Mouse (Mus musculus) right cerebral cortex, postnatal 4 days (tissue): ENCODE results near the gene Hoxd9.

Experiments used
- DNase-seq: peaks from one replicate; pipeline ENCODE4 v3.0.0-alpha.2; 2022

The Hoxd9 gene

DNA sequence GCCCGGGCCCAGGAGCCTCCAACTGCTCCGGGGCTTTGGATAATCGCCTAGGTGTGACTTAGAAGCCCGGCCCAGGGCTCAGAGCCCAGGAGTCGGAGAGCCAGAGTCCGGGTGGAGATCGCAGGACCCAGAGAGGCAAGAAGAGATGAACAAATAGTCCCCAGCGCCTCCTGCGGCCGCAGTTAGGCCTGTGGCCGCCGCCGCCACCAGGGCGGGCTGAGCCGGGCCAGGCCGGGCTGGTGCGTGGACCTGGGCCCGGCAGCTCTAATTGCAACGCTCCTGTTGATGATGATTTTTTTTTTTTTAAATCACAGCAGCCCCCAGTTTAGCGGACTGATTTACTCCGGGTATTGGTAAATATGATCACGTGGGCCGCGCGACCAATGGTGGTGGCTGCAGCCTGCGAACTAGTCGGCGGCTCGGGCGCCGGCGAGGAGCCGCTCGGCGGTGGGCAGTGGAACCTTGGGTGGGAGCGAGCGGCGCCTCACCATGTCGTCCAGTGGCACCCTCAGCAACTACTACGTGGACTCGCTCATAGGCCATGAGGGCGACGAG is at the start of gene Hoxd9:
Hoxd9 (plus strand) TSS at position 161 of the 555 bp plus-strand sequence.
- DNase-seq = no peak

DNA sequence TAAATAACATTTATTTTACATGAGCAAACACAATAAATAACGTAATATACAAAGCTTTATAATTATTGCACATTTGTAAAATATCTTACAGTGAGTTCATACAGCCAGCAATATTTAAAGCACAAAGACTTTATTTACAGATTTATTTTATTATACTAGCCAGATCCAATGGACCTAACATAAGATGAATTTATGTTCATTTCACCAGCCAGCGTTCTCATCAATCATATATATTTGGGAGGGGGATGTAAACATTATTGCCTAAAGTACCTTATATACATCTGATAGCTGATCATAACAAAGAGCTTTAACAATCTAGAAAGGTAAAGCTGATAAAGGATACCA is 44.6 kb upstream of the Hoxd9 start:
- no peak for DNase-seq

DNA sequence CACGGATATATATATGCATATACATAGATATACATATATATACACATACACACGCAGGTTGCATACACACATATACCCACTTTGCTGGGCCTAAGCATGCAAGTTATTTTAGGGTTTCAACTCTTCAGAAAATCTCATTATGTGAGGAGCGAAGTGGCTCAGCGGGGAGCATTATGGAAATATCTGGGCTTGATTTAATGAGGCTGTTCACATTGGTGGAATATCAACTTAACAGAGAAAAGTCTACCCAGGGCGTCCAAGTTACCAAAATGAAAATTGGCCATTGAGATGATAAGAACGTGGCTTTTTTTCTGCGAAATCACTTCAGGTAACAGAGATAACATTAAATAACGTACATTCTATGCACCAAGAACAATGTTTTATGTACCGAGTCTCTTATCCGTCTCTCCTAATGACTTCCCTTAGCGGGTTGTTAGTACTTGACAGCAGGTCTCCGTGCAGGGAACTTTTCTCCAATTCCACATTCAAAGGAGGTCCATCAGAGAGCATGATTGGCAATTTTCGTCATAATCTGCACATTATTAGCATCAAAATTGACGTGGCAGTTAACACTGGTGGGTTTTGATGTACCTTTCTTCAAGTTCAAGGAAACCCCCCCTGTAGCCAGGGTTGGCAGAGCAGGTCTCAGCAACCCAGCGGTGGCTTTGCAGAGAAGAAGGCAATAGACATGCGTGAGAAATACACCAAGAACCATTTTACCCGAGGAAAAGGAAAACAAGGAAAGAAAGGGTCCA is 43.6 kb upstream of the Hoxd9 start:
- no peak for DNase-seq

DNA sequence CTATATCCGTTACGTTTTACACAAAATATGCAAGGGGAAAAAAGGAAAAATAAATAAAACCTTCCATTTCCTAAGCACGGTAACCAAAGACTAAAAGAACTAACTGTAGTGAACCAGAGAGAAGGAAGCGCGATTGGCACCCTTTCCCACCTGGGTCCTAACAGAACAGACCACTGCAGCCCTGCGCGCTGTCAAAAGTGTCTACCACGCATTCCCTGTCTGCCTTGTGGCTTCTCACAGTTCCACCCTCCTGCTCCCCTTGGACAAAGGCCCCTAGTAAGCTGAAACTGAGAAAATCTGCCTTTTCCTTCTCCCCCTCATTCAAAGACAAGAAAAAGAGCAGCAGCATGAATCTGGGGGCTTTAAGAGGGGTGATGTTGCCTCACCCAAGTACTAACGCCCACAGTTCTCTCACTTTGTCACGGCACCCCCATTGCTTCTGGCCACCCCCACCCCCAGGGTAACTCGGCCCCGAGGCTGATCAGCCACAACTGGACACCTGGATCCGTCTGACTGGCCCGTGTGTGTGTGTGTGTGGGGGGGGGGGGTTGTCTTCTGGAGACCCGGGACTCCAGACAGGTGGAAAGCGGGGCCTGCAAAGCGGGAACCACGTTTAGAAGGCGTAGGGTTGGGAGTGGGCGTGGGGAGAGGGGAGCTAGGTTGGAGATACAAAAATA is 42.6 kb upstream of the Hoxd9 start:
- no peak for DNase-seq

DNA sequence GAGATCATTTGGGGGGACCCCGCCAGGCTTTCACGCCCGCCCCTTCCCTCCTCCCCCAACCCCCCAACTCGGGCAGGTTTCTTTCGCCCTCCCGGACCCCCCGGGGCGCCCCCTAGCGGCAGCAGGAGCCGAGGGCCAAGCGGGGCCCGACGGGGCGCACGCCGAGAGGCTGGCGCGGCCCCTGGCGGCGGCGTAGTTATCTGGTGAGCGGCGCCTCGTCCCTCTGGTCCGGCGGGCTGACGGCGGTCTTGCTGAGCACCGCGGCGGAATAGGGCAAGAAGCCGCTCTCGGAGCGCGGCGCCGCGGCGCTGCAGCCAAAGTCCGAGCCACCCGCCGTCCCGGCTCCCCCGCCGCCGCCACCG is 42.1 kb upstream of the Hoxd9 start:
- peak; percentile 38 for DNase-seq

DNA sequence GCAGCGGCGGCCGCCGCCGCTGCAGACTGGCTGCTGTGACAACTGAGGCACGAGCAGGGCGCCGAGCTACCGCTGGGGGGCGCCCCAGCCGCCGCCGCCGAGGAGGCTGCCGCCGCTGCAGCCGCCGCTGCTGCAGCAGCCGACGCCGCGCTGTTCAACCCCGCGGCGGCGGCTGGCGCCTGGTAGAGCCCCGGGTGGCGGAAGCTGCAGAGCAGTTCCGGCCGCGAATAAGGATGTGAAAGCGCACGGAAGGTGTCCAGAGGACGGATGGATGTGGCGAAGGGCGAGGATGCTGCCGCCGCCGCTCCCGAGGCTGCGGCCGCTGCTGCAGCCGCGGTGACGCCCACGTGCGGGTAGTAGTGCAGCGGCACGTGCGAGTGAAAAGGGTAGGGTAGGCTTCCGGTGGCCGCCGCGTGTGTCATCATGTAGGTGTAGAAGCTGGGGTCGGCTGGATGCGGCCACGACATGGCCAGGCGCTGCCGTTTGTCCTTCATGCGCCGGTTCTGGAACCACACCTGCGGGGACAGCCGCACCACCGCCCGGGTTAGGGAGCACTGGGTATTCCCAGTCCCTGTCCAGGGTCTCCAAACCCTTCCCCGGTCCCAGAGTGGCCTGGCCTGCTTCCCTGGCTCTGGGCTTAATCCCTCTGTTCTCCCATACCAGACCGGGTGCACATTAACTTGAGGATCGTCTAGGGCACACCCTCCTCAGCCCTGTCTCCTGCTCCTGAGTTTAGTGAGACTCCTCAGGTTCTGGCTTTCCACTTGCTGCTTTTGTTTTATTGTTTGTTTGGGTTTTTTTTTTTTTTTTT is 41.5 kb upstream of the Hoxd9 start:
- DNase-seq = no peak

DNA sequence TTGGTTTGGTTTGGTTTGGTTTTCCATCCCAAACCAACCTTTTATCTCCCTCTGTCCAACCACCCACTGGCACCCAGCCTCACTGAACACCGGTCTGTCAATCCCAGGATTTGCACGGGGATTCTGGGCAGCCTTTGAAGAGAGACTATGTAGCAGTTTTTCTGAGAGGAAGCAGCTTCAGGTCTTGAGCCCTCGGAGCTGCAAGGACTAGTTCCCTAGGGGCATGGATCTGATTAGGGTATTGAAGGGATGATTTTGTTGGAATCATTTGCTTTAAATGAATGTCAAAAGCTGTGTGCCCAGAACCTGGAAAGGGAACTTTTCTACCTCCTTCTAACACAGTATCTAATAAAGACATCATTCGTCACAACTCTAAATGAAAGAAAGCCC is 40.9 kb upstream of the Hoxd9 start:
- no peak for DNase-seq

DNA sequence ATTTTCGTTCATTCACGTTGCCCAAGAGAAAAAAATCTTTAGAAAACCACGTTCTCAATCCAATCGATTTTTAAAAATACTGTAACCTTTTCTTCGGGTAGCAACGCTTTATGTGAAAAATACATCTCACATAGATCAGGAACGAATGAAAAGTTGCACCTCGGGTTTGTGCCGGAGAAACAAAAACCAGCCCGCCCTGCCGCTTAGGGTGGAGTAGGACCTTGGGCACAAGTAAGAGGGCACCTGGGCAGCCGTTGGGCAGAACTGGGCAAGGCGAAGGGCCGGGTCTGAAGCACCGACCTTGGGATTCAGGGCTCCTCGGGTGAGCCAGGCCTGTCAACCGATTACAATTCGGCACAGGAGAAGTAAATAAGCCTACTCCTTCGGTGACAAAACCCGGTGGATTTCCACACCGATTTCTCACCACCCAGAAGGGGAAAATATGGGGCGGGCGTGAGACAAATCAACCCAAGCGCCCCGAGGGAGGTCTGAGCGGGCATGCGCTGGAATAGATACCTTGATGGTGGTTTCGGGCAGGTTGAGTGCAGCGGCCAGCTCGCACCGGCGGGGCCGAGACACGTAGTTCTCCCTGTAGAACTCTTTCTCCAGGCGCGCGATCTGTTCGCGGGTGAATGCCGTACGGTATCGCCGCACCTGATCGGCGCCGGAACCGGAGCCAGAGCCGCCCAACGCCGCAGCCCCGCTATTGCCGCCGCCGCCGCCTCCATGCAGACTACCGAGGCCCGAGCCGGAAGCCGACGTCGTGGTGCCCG is 40.1 kb upstream of the Hoxd9 start:
- no peak for DNase-seq

DNA sequence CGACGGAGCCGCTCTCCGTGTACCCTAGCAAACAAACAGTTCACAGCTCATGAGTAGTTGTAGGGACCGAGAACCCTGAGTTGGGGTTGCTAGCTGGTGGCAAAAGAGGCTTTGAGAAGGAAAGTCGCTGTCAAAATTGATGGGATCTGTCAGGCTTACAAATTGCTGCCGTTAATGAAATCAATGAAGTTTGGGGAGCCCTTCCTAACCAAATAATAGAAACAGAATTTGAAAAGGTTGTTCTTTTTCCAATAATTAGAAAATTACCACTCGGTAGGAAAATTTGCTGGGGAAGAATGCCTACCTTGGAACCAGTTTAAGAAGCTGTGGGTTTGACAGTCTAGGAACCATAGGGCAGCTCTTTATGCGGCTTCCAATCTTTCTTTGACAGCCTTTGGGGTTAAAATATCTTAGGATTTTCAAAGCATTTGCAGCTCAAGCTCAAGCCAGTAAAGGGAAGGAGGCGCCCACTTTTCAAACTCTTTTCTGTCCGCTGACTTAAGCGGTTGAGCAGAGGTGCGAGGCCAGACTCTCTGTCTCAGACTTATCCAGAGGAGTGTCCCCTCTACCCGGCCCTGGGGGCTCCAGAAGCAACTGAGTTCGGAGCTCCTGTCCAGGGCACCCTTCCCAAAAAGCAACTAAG is 39.4 kb upstream of the Hoxd9 start:
- no peak for DNase-seq

DNA sequence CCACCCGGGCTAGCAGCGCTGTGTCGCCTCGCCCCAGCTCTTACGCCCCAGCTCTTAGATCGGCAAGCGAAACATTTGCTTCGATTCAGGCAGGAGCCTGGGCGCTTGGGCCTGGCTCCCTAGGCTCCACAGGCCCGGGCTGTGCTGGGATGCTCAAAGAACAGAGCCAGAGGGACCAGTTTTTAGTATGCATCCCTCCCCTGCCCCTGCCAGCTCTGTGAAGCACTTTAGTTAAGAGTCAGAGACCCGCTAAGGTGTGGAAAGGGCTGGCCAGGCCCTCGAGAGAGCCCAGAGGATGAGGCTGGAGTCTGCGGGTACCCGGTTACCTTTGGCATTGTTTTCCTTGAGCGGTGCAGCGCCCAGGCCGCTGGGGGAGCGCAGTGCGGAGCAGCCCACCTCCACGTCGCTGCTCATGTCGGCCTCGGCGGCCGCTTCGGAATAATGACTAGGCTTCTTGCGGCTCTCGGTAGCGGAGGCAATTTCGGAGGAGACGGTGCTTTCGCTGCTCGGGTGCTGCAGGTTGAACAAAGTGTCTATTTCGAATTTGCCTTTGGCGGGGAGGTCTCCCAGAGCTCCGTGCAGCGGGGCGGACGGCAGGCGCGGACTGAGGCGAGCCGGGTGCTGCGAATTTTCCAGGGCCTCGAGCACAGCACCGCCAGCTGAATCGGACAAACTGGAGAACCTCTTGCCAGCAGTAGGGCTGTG is 38.7 kb upstream of the Hoxd9 start:
- DNase-seq = no peak

DNA sequence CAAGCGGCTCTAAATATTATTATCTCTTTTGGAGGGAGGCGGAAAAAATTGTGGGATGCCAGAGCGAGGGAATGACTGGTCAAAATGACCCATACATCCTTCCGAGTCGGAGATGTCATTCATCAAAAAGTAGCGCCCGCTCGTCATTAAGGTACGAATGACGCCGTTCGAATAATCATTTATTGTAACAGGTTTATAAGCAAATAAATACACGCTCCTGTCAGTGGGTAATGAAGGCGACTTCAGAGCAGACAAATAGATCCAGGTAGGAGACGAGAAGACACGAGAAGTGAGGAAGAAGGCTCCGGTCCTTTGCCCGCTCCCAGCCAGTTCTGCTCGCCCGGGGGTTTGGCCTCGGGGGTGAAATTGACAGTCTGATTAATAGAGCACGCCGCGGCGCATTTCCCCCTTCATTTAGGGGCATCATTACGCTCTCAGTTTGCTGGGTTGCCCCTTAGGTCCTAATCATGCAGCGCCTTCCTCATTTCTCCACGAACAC is 38.0 kb upstream of the Hoxd9 start, which contains the start of gene Evx2:
Evx2 (minus strand) TSS at position 51 of the 499 bp plus-strand sequence.
- no peak for DNase-seq

DNA sequence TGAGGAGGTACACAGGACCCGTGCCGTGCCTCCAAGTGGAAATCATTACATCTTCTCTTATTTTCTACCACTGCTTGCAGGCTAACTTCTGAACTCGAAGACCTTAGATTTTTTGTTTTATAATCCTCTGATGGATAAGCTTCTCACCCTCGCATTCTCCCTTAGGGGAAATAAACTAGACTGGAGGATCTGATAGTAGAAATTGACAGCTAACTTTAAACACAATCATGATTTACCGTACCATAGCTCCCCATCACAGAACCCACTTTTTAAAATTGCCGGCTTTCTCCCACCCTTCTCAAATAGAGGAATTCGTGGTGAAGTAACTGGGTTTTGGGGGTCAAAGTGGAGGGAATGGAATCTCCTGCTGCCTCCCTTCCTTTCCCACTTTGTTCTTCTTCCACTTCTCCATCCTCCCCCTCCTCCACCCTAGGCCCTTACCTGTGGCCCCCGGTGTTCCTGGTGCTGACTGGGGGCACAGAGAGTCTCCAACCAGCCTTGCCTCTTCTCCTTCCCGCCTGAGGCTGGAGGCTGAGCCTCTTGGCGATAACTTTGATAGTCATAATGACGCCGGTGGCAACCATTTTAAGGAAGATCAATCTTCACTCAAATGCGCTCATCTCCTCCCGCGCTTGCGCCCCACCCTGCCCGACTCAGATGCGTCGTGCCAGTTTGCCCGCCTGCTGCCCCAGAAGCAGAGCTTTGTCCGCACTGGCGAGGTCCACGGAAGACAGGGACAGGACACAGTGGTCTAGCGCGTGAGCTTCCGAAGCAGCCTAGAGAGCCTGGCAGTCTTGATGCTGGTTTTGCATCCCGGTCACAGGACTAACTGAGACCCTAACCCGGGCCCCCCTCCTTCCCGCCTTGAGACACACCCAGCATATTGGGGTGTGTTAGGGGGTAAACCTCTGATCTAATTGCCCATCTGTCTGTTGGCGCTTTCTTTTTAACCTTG is 36.8 kb upstream of the Hoxd9 start:
- no peak for DNase-seq

DNA sequence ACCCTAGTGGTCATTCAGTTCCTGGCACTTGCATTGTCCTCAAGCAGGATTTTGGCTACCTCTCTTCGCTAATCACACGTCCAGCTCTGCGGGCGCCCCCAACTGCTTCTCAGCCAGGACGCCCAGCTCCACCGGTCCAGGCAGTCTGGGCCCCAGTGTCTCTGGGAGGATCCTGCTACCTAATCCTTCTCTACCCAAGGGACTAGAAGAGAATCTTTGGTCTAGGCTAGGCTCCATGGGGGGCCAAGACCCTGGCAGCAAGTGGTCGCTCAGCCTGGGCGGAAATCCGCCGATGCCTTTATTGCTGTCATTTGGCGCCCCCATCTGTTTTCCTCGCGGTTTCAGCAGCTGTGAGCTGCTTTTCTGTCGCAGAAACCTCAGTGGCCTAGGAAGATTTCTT is 35.8 kb upstream of the Hoxd9 start:
- DNase-seq = peak; percentile 71

DNA sequence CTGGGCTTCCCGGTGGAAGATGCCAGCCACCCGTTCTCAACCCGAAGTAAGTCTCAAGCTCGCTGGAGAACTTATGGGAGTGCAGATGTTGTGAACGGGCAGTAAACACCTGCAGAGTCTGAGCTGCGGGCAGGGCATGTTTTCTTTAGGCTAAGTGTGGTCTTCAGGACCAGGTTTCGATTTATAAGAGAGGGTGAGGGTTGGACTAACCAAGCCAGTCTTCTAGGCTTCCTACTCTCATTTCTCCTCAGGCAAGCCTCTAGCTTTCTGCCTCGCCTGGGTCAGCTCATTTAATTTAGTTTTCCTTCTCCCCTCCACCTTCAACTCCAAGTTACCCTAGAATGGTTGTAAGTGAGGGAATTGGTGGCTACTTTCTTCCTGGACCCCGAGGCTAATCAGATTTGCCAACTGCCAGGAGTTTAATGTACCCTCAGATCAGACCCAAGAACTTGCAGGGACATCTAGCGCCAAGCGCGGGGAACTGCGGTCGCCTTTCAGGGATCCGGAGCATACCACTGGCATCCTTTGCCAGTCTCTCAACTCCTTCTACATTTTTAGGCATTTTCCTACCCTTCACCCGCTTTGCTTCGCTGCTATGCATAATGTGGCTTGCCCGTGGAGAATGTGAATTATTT is 34.1 kb upstream of the Hoxd9 start:
- DNase-seq = peak; percentile 74

DNA sequence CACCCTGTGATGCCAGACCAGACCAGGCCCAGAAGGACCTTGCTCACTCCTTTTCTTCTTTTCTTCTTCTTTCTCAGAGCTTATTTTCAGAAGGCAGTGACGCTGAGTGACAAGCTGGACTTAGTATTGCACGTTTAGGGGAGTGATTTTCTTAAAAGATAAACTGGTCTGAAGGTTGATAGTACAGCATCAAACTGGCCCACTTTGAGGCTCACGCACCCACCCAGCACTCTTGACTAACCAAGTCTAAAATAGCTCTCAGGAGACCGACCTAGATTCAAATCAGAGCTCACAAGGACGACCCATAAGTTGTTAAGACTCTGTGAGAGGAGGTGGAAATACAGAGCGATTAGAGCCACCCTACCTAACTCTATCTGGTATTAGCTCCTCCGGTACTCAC is 31.1 kb upstream of the Hoxd9 start:
- no peak for DNase-seq

DNA sequence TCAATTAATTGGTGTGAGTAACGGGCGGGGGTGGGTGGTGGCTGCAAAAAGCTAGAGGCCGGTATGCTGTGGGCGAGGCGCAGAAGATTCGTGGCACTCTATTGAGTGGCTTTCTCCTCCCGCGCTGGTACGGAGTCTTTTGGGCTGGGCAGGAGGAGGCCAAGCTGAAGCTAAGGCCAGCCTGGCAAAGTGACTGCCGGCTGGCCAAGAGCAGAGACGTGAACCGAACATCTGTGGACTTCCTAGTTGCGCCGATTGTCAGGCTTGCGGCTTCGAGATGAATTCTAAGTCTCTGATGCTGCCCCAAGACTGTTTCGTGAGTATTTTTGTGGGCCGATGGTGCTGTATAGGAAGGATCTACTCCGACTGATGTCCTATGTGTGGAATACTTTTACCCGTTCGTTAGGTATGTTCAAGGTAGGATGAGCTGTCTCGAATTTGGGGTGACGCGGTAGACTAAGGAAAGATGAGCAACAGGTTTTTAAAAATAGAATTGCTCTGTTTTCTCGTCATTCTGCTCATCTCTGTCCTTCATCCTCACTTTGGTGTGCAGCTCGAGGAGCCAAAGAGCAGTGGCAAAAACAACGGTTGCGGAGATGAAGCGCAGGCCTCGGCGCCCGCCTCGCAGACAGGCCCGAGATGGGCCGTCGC is 30.2 kb upstream of the Hoxd9 start:
- DNase-seq = no peak

DNA sequence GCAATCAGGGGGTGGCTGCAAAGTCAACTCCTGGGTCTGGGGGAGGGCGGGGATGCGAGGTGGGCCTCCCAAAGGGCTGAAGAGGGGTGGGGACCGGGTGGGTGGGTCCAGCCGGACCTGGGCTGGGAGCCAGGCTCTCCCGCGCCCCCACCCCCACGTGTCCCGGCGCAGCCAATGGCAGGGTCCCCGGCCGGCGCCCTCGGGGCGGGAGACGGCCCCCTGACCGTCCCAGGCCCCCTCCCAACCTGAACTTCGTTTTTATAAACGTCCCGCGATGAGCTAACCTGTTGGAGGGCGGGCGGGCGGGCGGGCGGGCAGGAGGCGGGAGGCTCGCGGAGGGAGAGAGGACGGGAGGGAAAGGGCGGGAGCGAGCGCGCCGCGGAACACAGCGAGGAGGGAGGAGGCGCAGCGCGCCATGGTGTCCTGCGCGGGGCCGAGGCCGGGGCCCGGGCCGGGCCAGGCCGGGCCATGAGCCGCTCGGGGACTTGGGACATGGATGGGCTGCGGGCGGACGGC is 29.6 kb upstream of the Hoxd9 start, which contains the start of gene Hoxd13:
Hoxd13 (plus strand) TSS at position 469 of the 516 bp plus-strand sequence.
- DNase-seq = no peak

DNA sequence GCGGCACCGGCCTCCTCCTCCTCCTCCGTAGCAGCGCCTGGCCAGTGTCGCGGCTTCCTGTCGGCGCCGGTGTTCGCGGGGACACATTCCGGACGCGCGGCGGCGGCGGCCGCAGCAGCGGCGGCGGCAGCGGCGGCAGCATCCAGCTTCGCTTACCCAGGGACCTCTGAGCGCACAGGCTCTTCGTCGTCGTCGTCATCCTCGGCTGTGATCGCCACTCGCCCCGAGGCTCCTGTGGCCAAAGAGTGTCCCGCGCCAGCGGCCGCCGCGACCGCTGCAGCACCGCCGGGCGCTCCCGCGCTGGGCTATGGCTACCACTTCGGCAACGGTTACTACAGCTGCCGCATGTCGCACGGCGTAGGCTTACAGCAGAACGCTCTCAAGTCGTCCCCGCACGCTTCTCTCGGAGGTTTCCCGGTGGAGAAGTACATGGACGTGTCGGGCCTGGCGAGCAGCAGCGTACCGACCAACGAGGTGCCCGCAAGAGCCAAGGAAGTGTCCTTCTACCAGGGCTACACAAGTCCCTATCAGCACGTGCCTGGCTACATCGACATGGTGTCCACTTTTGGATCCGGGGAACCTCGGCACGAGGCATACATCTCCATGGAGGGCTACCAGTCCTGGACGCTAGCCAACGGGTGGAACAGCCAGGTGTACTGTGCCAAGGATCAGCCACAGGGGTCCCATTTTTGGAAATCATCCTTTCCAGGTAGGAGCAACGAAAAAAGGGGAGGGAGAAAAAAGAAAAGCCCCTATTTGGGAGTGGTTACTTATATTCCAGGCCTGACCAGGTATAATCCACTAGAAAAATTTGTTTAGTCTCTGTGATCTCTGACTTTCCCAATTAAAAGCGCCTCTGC is 28.9 kb upstream of the Hoxd9 start:
- no peak for DNase-seq
